Mouse (Mus musculus) heart, adult 11 months (tissue): ENCODE measurements around the gene Copb1.
A peak's percentile ranks its signal among the peaks of the same experiment; 100 is the strongest.

ENCODE experiments used
- DNase-seq: peaks from one replicate; pipeline ENCODE4 v3.0.0; 2022

Copb1 gene

DNA sequence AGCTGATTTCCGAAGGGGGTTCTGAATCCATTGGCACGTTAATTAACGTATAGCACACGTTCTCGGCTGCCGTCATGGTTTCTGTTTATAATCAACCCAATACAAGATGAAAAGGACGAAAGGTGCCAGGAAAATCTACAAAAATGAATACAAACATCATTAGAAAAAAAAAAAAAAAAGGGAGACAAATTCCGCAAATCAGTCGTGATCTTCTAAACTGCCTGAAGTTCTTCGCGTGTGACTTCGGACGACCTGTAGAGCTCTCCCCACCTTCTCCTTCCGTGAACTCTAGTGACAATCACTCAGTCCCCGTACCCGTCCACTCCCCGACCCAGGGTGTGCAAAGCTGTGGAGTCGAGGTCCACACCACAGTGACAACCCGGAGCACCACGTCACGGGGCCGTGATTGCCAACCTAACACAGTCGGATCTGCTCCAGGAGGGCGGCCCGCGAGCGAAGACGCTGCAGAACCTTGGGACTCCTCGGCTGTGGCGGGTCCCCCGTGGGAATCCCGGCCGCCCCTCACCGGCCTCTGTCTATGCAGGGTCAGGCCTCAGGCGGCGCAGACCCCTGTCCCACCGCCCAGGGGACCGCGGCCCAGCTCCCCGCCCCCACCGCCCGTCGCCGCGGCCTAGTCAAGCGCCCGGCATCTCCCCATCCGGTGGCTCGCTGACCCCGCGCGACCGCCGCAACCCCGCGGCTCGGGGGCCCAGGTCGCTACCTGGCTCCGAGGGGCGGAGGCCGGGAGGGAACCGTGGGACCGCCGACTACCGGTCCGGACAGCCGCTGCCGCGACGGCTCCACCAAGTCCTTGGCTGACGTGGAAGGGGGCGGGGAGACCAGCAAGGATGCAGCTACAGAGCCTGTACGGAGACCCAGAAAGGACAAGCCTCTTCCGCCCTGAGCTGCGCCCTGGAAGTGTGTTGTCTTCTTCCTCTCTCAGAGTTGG lies at the start of gene Copb1:
TSS of gene Copb1 (minus strand) at position 827 of the 949 bp plus-strand sequence.
- peak; percentile 99 for DNase-seq

DNA sequence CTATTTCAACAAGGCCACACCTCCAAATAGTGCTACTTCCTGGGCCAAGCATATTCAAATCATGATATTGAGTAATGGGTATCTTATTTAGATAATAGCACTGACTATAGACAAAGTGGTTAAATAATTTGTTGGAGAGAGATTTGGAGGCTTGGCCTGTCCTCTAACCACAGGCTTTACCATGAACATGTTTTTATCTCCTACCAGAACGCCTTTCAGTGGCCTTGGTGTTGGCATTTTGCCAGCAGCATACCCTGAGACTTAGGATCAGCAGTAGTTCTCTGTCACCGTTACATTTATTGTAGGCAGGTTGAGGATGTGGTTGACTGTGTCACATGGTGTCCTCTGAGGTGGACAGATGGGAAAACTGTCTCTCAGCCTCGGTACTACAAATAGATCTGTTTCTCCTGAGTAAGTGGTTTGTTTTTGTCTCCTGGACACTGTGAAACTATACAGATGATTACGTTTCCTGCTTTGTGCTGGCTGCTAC lies 46.8 kb upstream of the Copb1 start:
- DNase-seq = peak; percentile 91

DNA sequence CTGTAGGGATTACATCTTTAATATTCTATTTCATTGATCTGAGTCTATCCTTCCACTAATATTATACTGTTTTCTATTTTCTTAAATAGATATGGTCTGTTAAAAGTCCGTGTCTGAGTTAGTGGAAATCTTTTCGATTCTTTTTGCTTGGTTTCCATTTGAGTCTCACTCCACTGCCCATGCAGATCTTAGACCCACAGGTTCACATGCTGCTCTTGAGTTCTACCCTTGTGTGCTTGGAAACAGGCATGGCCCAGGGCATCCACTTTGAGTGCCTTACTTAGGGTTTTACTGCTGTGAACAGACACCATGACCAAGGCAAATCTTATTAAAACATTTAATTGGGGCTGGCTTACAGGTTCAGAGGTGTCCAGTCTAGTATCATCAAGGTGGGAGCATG lies 46.3 kb upstream of the Copb1 start:
- DNase-seq = peak; percentile 64

DNA sequence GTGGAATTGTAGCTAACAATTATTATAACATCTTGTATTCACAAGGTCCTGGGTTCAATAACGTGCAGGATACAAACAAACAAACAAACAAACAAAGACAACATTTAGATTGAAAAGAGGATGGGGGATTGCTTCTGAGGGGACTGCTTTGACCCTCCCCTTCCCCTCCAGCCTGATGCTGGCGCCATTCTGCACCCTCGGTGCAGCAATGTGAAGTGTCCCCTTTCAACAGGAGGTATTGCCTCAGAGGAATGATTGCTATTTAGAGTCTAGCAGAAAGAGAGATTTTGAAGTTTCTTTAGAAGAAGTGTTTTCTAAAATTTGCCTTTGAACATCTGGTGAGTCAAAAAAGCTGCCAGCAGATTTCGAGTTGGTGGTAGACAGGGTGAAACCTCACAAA lies 44.7 kb upstream of the Copb1 start:
- peak; percentile 57 for DNase-seq

DNA sequence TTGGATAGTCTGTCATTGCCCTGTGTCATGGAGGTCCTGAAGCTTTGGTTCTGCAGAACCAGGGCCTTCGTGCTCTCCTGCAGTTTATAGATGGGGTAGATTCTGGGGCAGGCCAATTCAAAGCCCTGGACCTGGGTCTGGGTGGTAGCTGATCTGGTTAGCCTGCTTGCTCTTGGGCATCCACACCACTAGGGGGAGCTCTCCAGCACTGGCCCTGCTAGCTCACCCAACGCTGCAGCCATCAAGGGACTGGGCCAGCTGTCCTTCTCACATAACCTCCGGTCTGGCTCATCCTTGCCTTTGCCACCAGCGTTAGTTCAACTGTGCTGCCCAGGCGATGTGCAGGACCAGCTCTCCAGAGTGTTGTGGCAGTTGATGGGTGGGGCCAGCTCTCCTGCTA lies 40.2 kb upstream of the Copb1 start:
- peak; percentile 86 for DNase-seq

DNA sequence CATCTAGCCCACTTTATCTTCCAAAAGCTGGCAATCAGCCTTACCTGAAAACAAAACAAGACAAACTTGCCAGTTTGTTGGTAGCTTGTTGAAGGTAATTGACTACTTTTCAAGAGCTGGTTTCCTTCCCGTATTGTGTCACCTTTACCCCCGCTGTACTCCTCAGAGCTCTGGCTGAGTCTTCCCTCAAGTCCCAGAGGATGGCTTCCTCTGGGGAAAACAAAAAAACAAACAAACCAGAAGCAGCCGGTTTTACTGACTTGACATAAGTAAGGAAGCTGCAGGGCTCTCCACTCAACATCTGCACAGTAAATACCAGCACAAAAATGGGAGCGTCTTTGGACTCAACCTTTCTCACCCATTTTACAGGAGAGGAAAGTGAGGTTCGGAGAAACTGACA lies 39.4 kb upstream of the Copb1 start:
- DNase-seq = peak; percentile 93

DNA sequence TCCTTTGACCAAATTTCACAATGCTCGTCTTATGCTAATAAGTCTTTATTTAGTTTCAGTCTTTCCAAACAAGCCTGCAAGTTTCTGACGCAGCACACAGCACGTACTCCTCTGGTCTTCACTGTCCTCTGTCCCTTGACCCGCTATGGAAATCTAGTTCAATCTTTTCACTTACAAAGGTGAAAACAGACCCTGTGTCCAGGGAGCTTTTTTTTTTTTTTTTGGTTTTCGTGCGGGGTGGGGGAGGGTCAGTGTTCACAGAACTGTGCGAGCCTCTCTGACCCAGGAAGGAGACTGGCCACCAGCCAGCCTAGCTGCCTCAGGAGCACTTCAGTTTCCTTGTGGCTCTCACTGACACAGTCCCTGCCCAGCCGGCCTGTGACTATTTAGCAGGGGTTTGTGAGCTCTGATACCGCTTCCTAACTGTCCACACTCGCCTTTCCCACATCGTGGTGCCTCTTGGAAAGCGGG lies 38.0 kb upstream of the Copb1 start:
- DNase-seq = peak; percentile 98

DNA sequence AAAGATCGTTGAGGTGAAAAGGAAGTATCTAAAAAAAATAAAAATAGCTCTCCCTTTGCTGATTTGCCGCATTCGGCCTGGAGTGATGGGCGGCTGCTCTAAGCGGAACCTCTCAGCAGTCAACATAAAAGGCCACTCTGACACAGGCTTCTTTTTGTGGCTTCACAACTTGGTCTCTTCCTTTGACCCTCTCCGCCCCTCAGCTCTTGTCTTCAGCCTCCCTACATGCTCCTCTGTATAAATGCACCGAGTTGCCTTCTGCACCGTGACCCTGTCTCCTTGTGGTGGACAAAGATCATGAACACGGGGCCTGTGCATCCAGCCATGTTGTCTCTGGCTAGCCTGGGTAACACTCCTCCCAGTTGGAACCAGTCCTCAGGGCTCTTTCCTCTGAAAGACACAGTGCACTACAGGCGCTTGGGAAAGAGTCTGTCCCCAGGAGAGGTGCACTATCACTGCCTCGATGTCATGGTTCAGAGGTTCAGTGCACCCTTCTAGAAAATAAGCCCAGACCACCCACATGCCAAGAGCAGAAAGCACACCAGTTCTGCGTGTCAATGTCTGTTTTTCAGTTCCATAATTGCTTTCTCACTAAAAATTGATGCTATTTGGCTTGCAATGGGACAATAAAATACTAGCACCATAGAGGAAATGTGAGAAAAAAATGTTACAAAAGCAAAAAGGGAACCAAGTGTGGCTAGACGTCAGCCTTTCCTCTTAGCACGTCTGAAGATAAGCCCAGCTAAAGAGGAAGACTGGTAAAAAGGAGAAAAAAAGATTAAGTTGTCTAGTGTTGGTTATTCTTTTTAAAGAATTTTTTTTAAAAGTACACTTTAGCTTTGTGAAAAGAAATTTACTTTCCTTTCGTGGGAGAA lies 37.2 kb upstream of the Copb1 start:
- DNase-seq = peak; percentile 97

DNA sequence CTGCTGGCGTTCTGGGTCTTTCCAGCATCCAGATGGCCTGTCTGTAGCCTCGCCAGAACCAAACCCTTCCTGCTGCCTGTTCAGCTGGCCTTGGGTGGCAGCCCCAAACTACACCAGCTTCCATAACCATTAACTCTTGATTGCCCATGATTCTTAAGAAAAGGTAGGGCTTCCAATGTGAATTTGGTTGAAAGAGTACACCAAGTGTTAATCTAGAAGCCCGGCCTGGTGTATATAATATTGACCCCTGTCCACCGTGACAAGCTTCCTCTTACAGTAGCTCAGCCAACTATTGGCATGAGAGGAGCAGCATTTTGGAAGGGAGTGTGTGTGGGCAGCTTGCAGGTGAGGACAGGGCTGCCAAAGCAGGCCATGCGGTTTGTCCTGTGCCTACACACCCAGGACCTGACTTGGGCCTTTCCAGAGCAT lies 35.6 kb upstream of the Copb1 start:
- DNase-seq = peak; percentile 88

DNA sequence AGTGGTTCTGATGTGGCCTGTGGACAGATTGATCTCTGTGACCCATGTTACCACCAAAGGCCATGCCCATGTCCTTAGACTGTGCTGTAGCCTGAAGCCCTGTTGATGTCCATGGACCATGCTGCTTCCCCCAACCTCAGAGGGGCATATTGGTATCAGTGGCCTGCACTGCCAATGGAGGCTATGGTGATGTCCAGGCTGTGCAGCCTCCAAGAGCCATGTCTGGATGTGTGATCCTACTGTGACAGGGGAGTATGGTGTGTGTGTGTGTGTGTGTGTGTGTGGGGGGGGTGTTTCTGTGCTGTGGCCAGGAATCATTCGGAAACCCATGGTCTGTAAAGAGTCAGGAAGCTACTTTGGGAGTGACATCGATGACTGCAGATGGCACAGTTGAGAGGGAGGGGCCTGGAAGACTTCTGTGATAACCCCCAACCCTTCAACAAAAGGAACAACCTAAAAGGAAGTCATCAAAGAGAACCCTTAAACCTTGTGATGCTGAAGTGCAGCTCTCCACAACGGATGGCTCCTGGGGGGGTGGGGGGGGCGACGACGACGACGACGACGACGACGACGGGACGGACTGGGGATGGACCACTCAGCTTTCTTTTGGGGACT lies 29.9 kb upstream of the Copb1 start:
- DNase-seq = peak; percentile 59

DNA sequence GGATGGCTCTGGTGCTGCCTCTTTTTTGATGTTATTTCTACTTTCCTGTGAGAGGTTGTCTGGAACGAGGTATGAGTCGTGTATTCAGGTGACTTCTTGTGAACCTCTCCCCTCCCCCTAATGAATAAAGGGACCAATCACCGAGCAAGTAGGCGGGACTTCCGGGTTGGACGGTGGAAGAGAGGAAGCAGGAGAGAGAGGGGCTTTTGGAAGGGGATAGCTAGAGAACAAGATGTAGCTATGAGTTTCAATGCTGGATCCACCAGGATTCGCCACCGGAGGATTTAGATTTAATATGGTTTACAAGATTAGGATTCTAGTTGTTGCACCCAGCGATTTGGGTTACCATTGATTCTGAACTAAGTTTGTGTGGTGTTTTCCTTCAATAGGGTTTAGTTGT lies 28.5 kb upstream of the Copb1 start:
- no peak for DNase-seq

DNA sequence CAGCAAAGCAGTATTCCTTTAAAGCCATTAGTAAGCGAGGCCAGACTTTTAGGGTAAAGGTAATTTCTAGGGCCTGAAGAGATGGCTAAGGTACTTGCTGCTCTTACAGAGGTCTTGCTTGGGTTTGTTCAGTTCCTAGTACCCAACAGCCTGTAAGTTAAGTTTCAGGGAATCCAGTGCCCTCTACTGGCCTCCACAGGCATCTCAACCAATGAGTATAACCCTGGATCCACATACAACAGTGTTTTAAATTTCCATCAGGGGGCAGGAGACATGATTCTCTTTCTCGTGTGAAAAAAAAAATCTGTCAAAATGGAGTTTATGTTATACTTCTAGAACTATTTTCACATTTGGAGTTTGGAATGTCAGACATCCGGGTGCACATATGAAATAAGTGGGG lies 27.2 kb upstream of the Copb1 start:
- peak; percentile 73 for DNase-seq

DNA sequence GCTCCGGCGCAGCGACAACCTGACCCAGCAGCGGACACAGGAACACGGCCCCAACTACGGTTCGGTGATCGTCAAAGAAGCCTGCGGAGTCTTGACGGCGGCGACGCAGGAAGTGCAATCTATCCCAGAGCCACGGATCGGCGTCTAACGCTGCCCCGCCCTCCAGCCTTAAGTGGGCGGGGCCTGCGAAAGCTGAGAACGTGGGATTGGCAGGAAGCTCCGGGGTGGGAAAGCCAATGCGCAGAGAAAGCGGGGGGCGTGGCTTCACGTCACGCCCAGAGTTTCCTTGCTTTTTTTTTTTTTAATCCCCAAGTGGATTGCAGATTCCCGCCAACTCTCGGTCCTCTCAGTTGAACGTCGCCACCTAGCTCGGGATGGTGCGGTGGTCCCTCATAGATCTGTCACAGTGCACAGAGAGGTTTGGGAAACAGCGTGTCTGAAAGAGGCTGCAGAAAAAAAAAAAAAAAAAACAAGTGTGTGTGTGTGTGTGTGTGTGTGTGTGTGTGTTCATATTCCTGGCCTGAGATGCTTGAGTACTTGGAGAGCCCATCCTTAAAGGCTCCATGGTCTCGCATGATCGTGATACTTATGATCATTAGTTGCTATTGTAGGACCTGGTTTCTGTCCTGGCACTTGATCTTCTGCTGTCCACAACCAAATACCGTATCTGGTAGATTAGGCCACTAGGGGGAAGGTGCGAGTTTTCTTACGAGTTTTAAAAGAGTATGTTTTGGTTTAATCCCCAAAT lies 21.7 kb upstream of the Copb1 start, which contains the start of gene Psma1:
TSS of gene Psma1 (minus strand) at position 114 of the 748 bp plus-strand sequence.
- peak; percentile 99 for DNase-seq

DNA sequence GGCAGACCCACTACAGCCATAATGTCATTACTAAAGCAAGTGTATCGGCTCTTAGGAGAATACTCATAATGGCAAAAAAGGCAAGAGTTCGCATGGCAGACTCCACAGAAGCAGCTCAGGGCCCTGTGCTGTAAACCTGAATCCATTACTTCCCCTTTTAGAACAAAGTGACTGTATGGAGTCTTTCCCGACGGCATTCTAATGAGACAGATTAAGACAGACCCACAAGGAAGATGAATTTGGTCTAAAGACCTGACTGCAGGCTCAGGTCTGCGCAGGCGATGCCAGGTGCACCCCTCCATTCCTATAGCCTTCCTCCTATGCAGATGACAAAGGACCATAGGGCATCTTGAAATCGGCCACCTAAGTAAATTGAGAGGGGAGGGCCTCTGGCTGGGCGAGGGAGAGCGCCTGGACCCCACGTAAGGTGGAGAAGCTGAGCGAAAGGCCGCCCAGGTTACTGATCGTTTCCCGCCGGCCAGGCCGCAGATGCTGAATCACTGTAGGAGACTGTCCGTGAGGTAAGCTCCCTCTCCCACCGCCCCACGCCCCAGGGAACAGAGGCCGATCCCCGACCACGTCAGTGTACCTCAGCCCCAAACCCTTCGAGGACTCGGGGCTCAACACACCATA lies 21.0 kb upstream of the Copb1 start:
- no peak for DNase-seq

DNA sequence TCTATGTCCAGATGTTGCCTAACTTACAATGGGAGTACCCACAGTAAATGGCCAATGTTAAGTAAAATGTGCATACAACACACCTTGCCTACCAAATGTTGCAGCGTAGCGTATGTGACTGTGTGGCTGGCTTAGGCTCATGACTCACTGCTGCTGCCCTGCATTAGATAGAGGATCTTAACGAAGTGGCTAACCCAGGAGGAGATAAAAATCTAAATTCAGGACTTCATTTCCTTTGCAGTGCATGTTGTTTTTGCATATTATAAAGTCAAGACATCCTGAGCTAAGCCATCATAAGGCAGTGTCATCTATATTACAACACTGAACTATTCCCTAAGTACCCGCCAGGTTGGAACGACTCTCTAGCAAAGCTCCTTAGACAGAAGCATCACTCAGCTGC lies 13.9 kb upstream of the Copb1 start:
- DNase-seq = no peak

DNA sequence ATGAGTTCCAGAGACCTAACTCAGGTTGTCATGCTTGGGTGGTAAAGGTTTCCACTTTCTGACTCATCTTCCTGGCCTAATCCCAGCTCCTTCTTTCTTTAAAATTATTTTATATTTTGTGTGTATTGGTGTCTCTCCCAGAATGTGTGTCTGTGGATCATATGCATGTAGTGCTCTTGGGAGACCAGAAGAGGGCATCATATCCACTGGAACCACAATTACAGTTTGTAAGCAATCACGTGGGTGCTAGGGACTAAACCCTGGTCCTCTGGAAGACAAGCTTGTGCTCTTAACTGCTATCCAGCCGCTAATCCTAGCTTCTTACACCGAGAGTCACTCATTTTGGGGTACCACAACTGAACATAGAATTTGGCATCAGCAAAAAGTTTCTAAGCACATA lies 2.8 kb downstream of the Copb1 start:
- DNase-seq = no peak

DNA sequence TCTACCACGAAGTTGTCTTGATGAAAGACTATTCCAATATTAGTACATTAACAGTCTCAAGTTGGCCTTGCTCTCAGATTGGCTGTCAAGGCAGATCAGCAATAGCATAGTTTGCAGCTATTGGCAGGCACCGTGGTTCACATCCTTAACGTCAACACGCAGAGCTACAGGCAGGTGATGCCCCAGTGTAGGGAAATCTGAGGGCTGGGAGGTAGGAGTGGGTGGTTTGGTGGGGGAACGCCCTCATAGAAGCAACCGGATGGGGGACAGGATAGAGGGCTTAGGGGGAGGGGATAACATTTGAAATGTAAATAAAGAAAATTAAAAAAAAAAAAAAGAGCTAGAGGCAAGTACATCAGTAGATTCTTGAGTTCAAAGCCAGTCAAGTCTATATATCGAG lies 20.5 kb downstream of the Copb1 start:
- no peak for DNase-seq

DNA sequence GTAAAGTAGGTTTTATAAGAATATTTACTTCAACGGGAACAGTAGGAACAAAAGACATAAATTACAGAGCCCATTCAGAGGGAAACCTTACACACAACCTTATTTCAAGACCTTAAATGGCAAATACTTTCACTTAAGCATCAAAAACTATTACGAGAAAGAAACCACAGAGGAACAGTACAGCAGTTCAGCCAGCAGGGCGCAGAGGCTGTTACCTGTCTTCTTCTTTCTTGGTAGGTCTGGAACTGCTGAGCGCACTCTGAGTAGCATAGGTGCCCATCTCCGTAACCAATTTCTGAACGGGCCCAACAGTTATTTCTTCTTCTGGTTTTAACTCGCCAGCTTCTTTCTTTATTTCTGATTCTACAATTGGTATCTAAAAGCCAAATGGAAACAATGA lies 21.5 kb downstream of the Copb1 start:
- no peak for DNase-seq

DNA sequence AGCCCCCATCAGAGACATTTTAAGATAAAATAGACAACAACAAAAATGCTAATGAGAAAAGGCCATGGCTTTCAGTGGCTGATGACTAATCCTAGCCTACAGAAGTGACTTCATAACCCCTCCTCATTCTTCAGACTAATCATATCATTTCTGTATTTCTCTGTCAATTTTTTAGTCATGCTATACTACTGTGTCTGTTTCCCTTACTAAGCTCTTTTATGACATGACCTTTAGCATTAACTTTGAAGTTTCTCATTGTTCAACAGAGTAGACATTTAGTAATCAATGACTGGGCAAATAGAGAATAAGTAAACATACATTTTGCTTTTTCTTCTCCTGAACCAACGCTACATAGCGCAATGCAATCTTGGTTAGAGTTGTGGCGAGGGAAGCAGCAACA lies 22.7 kb downstream of the Copb1 start:
- DNase-seq = no peak

DNA sequence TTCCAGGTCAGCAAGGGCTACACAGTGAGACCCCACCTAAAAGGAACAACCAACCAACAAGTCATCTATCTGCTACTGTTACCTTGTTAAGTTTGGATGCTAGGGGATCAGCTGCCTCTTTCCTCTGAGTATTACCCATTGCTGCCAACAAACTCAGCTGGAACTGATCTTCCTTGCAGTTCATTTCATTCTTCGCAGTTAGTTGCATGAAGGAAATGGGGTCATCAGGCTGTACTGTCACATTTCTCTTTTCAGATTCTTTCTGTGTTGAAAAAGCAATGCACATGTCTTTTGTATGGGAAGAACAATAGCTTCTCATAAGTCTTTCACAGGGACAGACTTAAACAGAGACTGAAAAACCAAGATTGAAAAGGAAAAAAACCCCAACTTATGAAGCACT lies 28.0 kb downstream of the Copb1 start:
- DNase-seq = no peak

DNA sequence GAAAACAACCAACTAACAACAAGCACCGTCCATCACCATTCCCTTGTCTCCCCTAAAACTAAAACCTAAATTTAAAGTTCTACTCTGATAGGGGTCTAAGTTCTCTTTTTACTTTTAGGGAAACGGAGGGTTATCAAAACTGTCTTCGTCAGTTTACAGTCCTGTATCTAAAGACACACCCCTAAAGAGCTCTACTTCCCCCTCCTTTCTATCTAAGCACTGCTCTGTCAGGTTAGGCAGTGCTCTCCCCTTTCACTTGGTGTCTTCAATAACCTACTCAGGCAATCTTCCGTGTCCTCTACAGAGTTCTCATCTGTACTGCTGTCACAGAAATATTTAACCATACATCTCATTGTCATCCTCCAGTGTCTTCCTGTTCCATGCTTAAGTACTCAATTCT lies 34.1 kb downstream of the Copb1 start:
- no peak for DNase-seq

DNA sequence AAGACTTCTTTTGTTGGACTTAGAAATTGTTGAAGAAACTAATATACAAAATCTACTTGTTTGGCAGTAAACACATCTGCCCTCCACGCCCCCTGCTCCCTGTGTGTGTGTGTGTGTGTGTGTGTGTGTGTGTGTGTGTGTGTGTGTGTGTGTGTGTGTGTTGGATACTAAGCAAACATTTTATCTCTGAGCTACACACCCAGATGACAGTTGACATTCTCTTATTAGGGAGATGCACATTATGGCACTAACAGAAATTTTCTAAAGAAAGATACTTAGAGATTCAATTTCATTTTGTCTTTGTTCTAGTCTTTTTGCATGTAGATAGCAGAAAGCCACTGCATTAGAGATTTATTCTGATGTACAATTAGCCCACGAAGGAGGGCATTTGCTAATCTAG lies 37.6 kb downstream of the Copb1 start:
- DNase-seq = no peak
